28 mouse cellular contexts compared by ENCODE assay signal in genomic region chr9:82952330-82952729, GRCm38 (mm10).
"Had no signal": no experiment of that assay in that cellular context is flagged by ENCODE, and none has a peak within 500 bp of the region (broad histone marks: within the 10 kb centered on the region; RNA-seq: fewer than 3 reads in every experiment).

No protein-coding gene starts in this region.

- ATAC-seq: hindbrain, embryonic 16.5 days; inflammation-experienced regulatory T-cells, adult 6 months; intestine, embryonic 15.5 days; intestine, postnatal 0 days; liver, embryonic 12.5 days had no signal

- DNase-seq: gastrocnemius, adult 2 months; gastrocnemius, postnatal 10 days; gastrocnemius, postnatal 36 days; heart, adult 18-20 months; heart, postnatal 10 days; heart, postnatal 4 days; kidney, adult 18-20 months; kidney, adult 9 months; kidney, postnatal 14 days; kidney, postnatal 36 days; layer of hippocampus, adult 9-11 months; layer of hippocampus, postnatal 36 days; left cerebral cortex, postnatal 4 days had no signal

- H3K4me3 ChIP-seq: gastrocnemius, adult 2 months; heart, embryonic 10.5 days; heart, embryonic 12.5 days; hindbrain, embryonic 10.5 days; hindbrain, embryonic 12.5 days; intestine, embryonic 15.5 days; kidney, embryonic 15.5 days; limb, embryonic 13.5 days; limb, embryonic 15.5 days; liver, embryonic 12.5 days had no signal

- H3K27ac ChIP-seq: gastrocnemius, adult 2 months; heart, embryonic 10.5 days; hindbrain, embryonic 10.5 days; hindbrain, embryonic 12.5 days; hindbrain, embryonic 14.5 days; intestine, embryonic 15.5 days; kidney, embryonic 15.5 days; kidney, postnatal 0 days; limb, embryonic 13.5 days; limb, embryonic 15.5 days; liver, embryonic 12.5 days; liver, embryonic 14.5 days had no signal

- H3K9ac ChIP-seq: heart, embryonic 12.5 days; hindbrain, embryonic 12.5 days; hindbrain, embryonic 14.5 days; intestine, embryonic 15.5 days; kidney, embryonic 15.5 days; limb, embryonic 13.5 days; limb, embryonic 15.5 days; liver, embryonic 12.5 days; liver, embryonic 14.5 days had no signal

- H3K4me2 ChIP-seq: heart, embryonic 12.5 days; hindbrain, embryonic 12.5 days; hindbrain, embryonic 14.5 days; intestine, embryonic 15.5 days; kidney, embryonic 15.5 days; limb, embryonic 13.5 days; limb, embryonic 15.5 days; liver, embryonic 12.5 days had no signal

- H3K9me3 ChIP-seq: heart, embryonic 10.5 days; heart, embryonic 12.5 days; hindbrain, embryonic 10.5 days; hindbrain, embryonic 12.5 days; intestine, embryonic 15.5 days; kidney, embryonic 15.5 days; limb, embryonic 13.5 days; limb, embryonic 15.5 days; liver, embryonic 12.5 days had no signal

- H3K4me1 ChIP-seq: heart, embryonic 10.5 days; heart, embryonic 12.5 days; hindbrain, embryonic 10.5 days; hindbrain, embryonic 12.5 days; intestine, embryonic 15.5 days; kidney, embryonic 15.5 days; limb, embryonic 13.5 days; limb, embryonic 15.5 days had no signal

- H3K27me3 ChIP-seq: heart, embryonic 12.5 days; hindbrain, embryonic 12.5 days; intestine, embryonic 15.5 days; kidney, embryonic 15.5 days; limb, embryonic 13.5 days; limb, embryonic 15.5 days; liver, embryonic 12.5 days had no signal
